8 mouse cellular contexts compared by ENCODE assay signal in genomic region chr1:177984206-177984605, GRCm38 (mm10). TPM values are rescaled to one million over a fixed set of nuclear protein-coding genes. Genes with fewer than 3 reads are reported as not detected.
DNase-seq lines count a peak whose midpoint lies in the region; ATAC-seq lines count a peak whose summit lies in the region.

No protein-coding gene starts in this region.

- peak; percentile 56 for DNase-seq in kidney, adult 11 months
- DNase-seq in kidney, postnatal 10 days: no peak
- peak; percentile 75 for DNase-seq in lung, postnatal 36 days
- no peak for DNase-seq in spleen, adult 18-20 months
- DNase-seq in T-cell, adult 2 months (ENCODE audit: low spot score): no peak
- DNase-seq in layer of hippocampus, postnatal 36 days: no peak

- no peak for ATAC-seq in embryonic facial prominence, embryonic 13.5 days (ENCODE audit: insufficient number of reproducible peaks, insufficient read depth, low FRiP score, low TSS enrichment, low read depth)
- ATAC-seq in kidney, embryonic 14.5 days (ENCODE audit: low FRiP score, low TSS enrichment): no peak

- WGBS in embryonic facial prominence, embryonic 13.5 days: 67% methylated on average over 9 of the region's 9 CpGs
- WGBS in kidney, embryonic 14.5 days: 62% methylated on average over 9 of the region's 9 CpGs

- no peaks in the 10 kb centered on the region for H3K36me3 ChIP-seq in embryonic facial prominence, embryonic 13.5 days
- no peaks in the 10 kb centered on the region for H3K36me3 ChIP-seq in kidney, embryonic 14.5 days (ENCODE audit: control insufficient read depth, insufficient read depth, low read length)

- H3K9ac ChIP-seq in embryonic facial prominence, embryonic 13.5 days: no peak overlapping the region
- no peak overlapping the region for H3K9ac ChIP-seq in kidney, embryonic 14.5 days (ENCODE audit: low read depth, low read length)

- H3K4me2 ChIP-seq in embryonic facial prominence, embryonic 13.5 days: peak overlapping the region; percentile 49; the same call in 1 of the 2 replicates
- peak overlapping the region; percentile 22; the same call in 1 of the 2 replicates for H3K4me2 ChIP-seq in kidney, embryonic 14.5 days (replicated peaks; ENCODE audit: low read depth, low read length)

- H3K27me3 ChIP-seq in embryonic facial prominence, embryonic 13.5 days: no peaks in the 10 kb centered on the region
- no peaks in the 10 kb centered on the region for H3K27me3 ChIP-seq in kidney, embryonic 14.5 days (ENCODE audit: control insufficient read depth, insufficient read depth, low read length)

- H3K27ac ChIP-seq in embryonic facial prominence, embryonic 13.5 days: no peak overlapping the region
- no peak overlapping the region for H3K27ac ChIP-seq in kidney, embryonic 14.5 days (ENCODE audit: low read depth, low read length)

- H3K4me1 ChIP-seq in embryonic facial prominence, embryonic 13.5 days: peaks cover 3% of the 10 kb centered on the region; the same call in 1 of the 2 replicates
- H3K4me1 ChIP-seq in kidney, embryonic 14.5 days (ENCODE audit: control insufficient read depth, insufficient read depth, low read length): no peaks in the 10 kb centered on the region

- H3K9me3 ChIP-seq in embryonic facial prominence, embryonic 13.5 days: no peaks in the 10 kb centered on the region
- H3K9me3 ChIP-seq in kidney, embryonic 14.5 days (ENCODE audit: control insufficient read depth, low read length): no peaks in the 10 kb centered on the region

- peak overlapping the region; percentile 24; the same call in 1 of the 2 replicates for H3K4me3 ChIP-seq in embryonic facial prominence, embryonic 13.5 days
- peak overlapping the region; percentile 6; the same call in 1 of the 2 replicates for H3K4me3 ChIP-seq in kidney, embryonic 14.5 days (ENCODE audit: low read length)

RNA-seq across cellular contexts. Expression of gene Catspere2, which starts 1.0 kb away (rescaled TPM):
- polyA plus RNA-seq in embryonic facial prominence, embryonic 13.5 days (2015; fragmentation: Nextera tagmentation; extraction: Ambion mirVana): 0.34 TPM in 1 of 2 replicates, not detected in the other
- 0.19 and 0.22 TPM in 2 replicates for polyA plus RNA-seq in kidney, embryonic 14.5 days (2014; fragmentation: Nextera tagmentation; extraction: Ambion mirVana)
- total RNA-seq in layer of hippocampus, postnatal 36 days (2021): 1 to 10 TPM; 4.8 to 5.2 TPM

Comparison
In these comparisons a context has a peak if more than half of its experiments do, and no peak if none do; other contexts are left out.
1. DNase-seq: peak in kidney, adult 11 months (single experiment) and lung, postnatal 36 days (single experiment); none in kidney, postnatal 10 days (single experiment), spleen, adult 18-20 months (0 of 2), T-cell, adult 2 months (single experiment) and layer of hippocampus, postnatal 36 days (0 of 2).